Mouse (Mus musculus) stomach, embryonic 14.5 days (tissue): Measurements from ENCODE around the gene Arhgap28. TPM values are rescaled to one million over a fixed set of nuclear protein-coding genes. Genes with fewer than 3 reads are reported as not detected.

ENCODE experiments used
- ATAC-seq: fragments of 200-750 bp; cut with Nextera tagmentation; 2 replicates; pipeline ENCODE4 v1.8.0; 2017; ENCODE audit warnings: low read depth, moderate TSS enrichment; ENCODE audit not compliant: insufficient number of reproducible peaks, insufficient read depth, low FRiP score
- H3K27ac ChIP-seq: fragments of 300-500 bp; sonication (generic); 2 replicates; pipeline ENCODE4 v1.5.1; 2014; ENCODE audit warnings: mild to moderate bottlenecking, low read length, moderate library complexity, mixed read lengths
- H3K27me3 ChIP-seq: fragments of 300-500 bp; sonication (generic); 2 replicates; pipeline ENCODE4 v1.6.1; 2014; ENCODE audit warnings: low read length, control low read depth, mixed read lengths; ENCODE audit not compliant: control insufficient read depth, insufficient read depth
- H3K36me3 ChIP-seq: fragments of 300-500 bp; sonication (generic); 2 replicates; pipeline ENCODE4 v1.6.1; 2014; ENCODE audit warnings: mild to moderate bottlenecking, control low read depth, low read length, moderate library complexity, mixed read lengths; ENCODE audit not compliant: control insufficient read depth, insufficient read depth
- H3K4me1 ChIP-seq: fragments of 300-500 bp; sonication (generic); 2 replicates; pipeline ENCODE4 v1.6.1; 2014; ENCODE audit warnings: low read length, control low read depth, mixed read lengths; ENCODE audit not compliant: control insufficient read depth, insufficient read depth
- H3K4me2 ChIP-seq: fragments of 300-500 bp; sonication (generic); replicated peaks from 2 replicates; pipeline ENCODE4 v1.6.1; 2014; ENCODE audit warnings: low read depth, low read length, control low read depth
- H3K4me3 ChIP-seq: fragments of 300-500 bp; sonication (generic); 2 replicates; pipeline ENCODE4 v1.5.1; 2014; ENCODE audit warnings: low read depth, low read length, control low read depth
- H3K9ac ChIP-seq: fragments of 300-500 bp; sonication (generic); replicated peaks from 2 replicates; pipeline ENCODE4 v1.6.1; 2014; ENCODE audit warnings: low read depth, mild to moderate bottlenecking, control low read depth, low read length, moderate library complexity, mixed read lengths
- H3K9me3 ChIP-seq: fragments of 300-500 bp; sonication (generic); 2 replicates; pipeline ENCODE4 v1.6.1; 2016; ENCODE audit warnings: low read depth, low read length, control low read depth; ENCODE audit not compliant: control insufficient read depth
- WGBS: fragments of 180-500 bp; shearing (Covaris S2); extraction: QIAGEN DNeasy Blood & Tissue Kit; methylation state at CpG from one replicate; pipeline ENCODE4 v1.1.7; 2014; 5-methylcytosine and 5-hydroxymethylcytosine counted together
- polyA plus RNA-seq: library from polyadenylated mRNA; unstranded; fragments of >200 nt; fragmentation: Nextera tagmentation; extraction: Ambion mirVana; gene quantifications from 2 replicates; pipeline ENCODE4 v1.2.1, GENCODE M21; 2014

Arhgap28 gene
- polyA plus RNA-seq, 1 experiment from 2014 or later = 43.3 TPM

- H3K9ac ChIP-seq = no peak overlapping the region
- no peak overlapping the region for H3K4me3 ChIP-seq
- no peaks in the 10 kb centered on the region for H3K36me3 ChIP-seq
- H3K4me1 ChIP-seq = peaks cover 34% of the 10 kb centered on the region
- no peaks in the 10 kb centered on the region for H3K9me3 ChIP-seq
- no peak overlapping the region for H3K4me2 ChIP-seq
- no peak overlapping the region; the same call in 1 of the 2 replicates for H3K27ac ChIP-seq
- WGBS = 63% methylated on average over 1 of the region's 1 CpGs
- no peaks in the 10 kb centered on the region for H3K27me3 ChIP-seq
- no peak for ATAC-seq
These were observed 46.3 kb downstream of the Arhgap28 start for GRCm38 (mm10) chr17:67957603-67958002.

GRCm38 (mm10) chr17:67955876-67956690 lies 47.8 kb downstream of the Arhgap28 start:
- Histone ChIP-seq H3K9ac (no peak overlapping the region), H3K4me2 (no peak overlapping the region; the same call in 1 of the 2 replicates), H3K4me1 (peaks cover 46% of the 10 kb centered on the region), H3K27me3 (no peaks in the 10 kb centered on the region), H3K9me3 (no peaks in the 10 kb centered on the region), H3K27ac (peak overlapping the region; percentile 22; the same call in 1 of the 2 replicates), H3K36me3 (no peaks in the 10 kb centered on the region), H3K4me3 (no peak overlapping the region)
- WGBS = 22% methylated on average over 10 of the region's 10 CpGs
- ATAC-seq = no peak

GRCm38 (mm10) chr17:67954961-67955360 lies 49.0 kb downstream of the Arhgap28 start:
- no peak for ATAC-seq
- no peak overlapping the region for H3K27ac ChIP-seq
- no peak overlapping the region for H3K4me2 ChIP-seq
- no peaks in the 10 kb centered on the region for H3K9me3 ChIP-seq
- H3K4me3 ChIP-seq = no peak overlapping the region
- 49% methylated on average over 5 of the region's 5 CpGs for WGBS
- no peak overlapping the region for H3K9ac ChIP-seq
- no peaks in the 10 kb centered on the region for H3K36me3 ChIP-seq
- no peaks in the 10 kb centered on the region for H3K27me3 ChIP-seq
- H3K4me1 ChIP-seq = peaks cover 51% of the 10 kb centered on the region

- peak overlapping the region; percentile 36 for H3K4me3 ChIP-seq
- H3K27ac ChIP-seq = peak overlapping the region; percentile 92
- no peaks in the 10 kb centered on the region for H3K9me3 ChIP-seq
- H3K4me1 ChIP-seq = peaks cover 66% of the 10 kb centered on the region
- 27% methylated on average over 11 of the region's 11 CpGs for WGBS
- H3K9ac ChIP-seq = peak overlapping the region; percentile 55
- H3K4me2 ChIP-seq = peak overlapping the region; percentile 58
- H3K27me3 ChIP-seq = no peaks in the 10 kb centered on the region
- peak; percentile 50; the same call in 1 of the 2 replicates for ATAC-seq
- H3K36me3 ChIP-seq = no peaks in the 10 kb centered on the region
These were observed 53.3 kb downstream of the Arhgap28 start for GRCm38 (mm10) chr17:67950523-67951213.

GRCm38 (mm10) chr17:67948601-67949000 lies 55.3 kb downstream of the Arhgap28 start:
- Histone ChIP-seq H3K9ac (no peak overlapping the region), H3K4me1 (peaks cover 57% of the 10 kb centered on the region), H3K27ac (no peak overlapping the region), H3K4me3 (no peak overlapping the region), H3K27me3 (no peaks in the 10 kb centered on the region), H3K4me2 (peak overlapping the region; percentile 58), H3K9me3 (no peaks in the 10 kb centered on the region), H3K36me3 (no peaks in the 10 kb centered on the region)
- no peak for ATAC-seq
- 27% methylated on average over 5 of the region's 5 CpGs for WGBS

GRCm38 (mm10) chr17:67945453-67945852 lies 58.5 kb downstream of the Arhgap28 start:
- no peak for ATAC-seq
- 0 out of 2 replicates have a peak overlapping the region, but pooled peaks have one; percentile 12 for H3K4me2 ChIP-seq
- H3K27ac ChIP-seq = peak overlapping the region; percentile 33; the same call in 1 of the 2 replicates
- H3K36me3 ChIP-seq = no peaks in the 10 kb centered on the region
- no peaks in the 10 kb centered on the region for H3K9me3 ChIP-seq
- H3K9ac ChIP-seq = no peak overlapping the region
- H3K4me3 ChIP-seq = no peak overlapping the region
- H3K27me3 ChIP-seq = no peaks in the 10 kb centered on the region
- peaks cover 31% of the 10 kb centered on the region for H3K4me1 ChIP-seq
- WGBS = 21% methylated on average over 7 of the region's 7 CpGs

- no peak overlapping the region for H3K27ac ChIP-seq
- H3K9ac ChIP-seq = no peak overlapping the region
- H3K4me1 ChIP-seq = peaks cover 23% of the 10 kb centered on the region
- H3K4me2 ChIP-seq = no peak overlapping the region
- no peak overlapping the region for H3K4me3 ChIP-seq
- no peaks in the 10 kb centered on the region for H3K36me3 ChIP-seq
- ATAC-seq = no peak
- no peaks in the 10 kb centered on the region for H3K27me3 ChIP-seq
- WGBS = 88% methylated on average over 7 of the region's 7 CpGs
- no peaks in the 10 kb centered on the region for H3K9me3 ChIP-seq
These were observed 59.7 kb downstream of the Arhgap28 start for GRCm38 (mm10) chr17:67944256-67944655.

GRCm38 (mm10) chr17:67941026-67941425 lies 62.9 kb downstream of the Arhgap28 start:
- H3K4me2 ChIP-seq = no peak overlapping the region
- no peaks in the 10 kb centered on the region for H3K36me3 ChIP-seq
- H3K9me3 ChIP-seq = no peaks in the 10 kb centered on the region
- WGBS = 86% methylated on average over 6 of the region's 6 CpGs
- H3K9ac ChIP-seq = no peak overlapping the region
- no peak overlapping the region for H3K4me3 ChIP-seq
- no peak overlapping the region for H3K27ac ChIP-seq
- H3K27me3 ChIP-seq = no peaks in the 10 kb centered on the region
- peaks cover 11% of the 10 kb centered on the region for H3K4me1 ChIP-seq
- ATAC-seq = no peak
